Mouse (Mus musculus) embryonic facial prominence, embryonic 13.5 days (tissue): ENCODE measurements around the gene Rims1. TPM values are rescaled to one million over a fixed set of nuclear protein-coding genes. Genes with fewer than 3 reads are reported as not detected.

Source experiments
- ATAC-seq: fragments of 200-750 bp; cut with Nextera tagmentation; 2 replicates; pipeline ENCODE4 v1.8.0; 2017; ENCODE audit warnings: low read depth; ENCODE audit not compliant: insufficient number of reproducible peaks, insufficient read depth, low FRiP score, low TSS enrichment
- H3K27ac ChIP-seq: fragments of 300-500 bp; sonication (generic); 2 replicates; pipeline ENCODE4 v1.5.1; 2015; ENCODE audit warnings: moderate library complexity, mild to moderate bottlenecking, inconsistent platforms
- H3K27me3 ChIP-seq: fragments of 300-500 bp; sonication (generic); 2 replicates; pipeline ENCODE4 v1.6.1; 2015; ENCODE audit warnings: mild to moderate bottlenecking, inconsistent platforms
- H3K36me3 ChIP-seq: fragments of 300-500 bp; sonication (generic); 2 replicates; pipeline ENCODE4 v1.6.1; 2015; ENCODE audit warnings: mild to moderate bottlenecking, inconsistent platforms
- H3K4me1 ChIP-seq: fragments of 300-500 bp; sonication (generic); 2 replicates; pipeline ENCODE4 v1.6.1; 2015; ENCODE audit warnings: inconsistent platforms
- H3K4me2 ChIP-seq: fragments of 300-500 bp; sonication (generic); 2 replicates; pipeline ENCODE4 v1.6.1; 2015; ENCODE audit warnings: moderate library complexity, mild to moderate bottlenecking, inconsistent platforms
- H3K4me3 ChIP-seq: fragments of 300-500 bp; sonication (generic); 2 replicates; pipeline ENCODE4 v1.5.1; 2015; ENCODE audit warnings: mild to moderate bottlenecking, inconsistent platforms
- H3K9ac ChIP-seq: fragments of 300-500 bp; sonication (generic); 2 replicates; pipeline ENCODE4 v1.6.1; 2015; ENCODE audit warnings: mild to moderate bottlenecking, inconsistent platforms
- H3K9me3 ChIP-seq: fragments of 300-500 bp; sonication (generic); 2 replicates; pipeline ENCODE4 v1.6.1; 2016; ENCODE audit warnings: inconsistent platforms
- WGBS: fragments of 180-500 bp; shearing (Covaris S2); methylation state at CpG from one replicate; pipeline ENCODE4 v1.1.7; 2015; ENCODE audit warnings: mixed read lengths; 5-methylcytosine and 5-hydroxymethylcytosine counted together
- polyA plus RNA-seq: library from polyadenylated mRNA; unstranded; fragments of >200 nt; fragmentation: Nextera tagmentation; extraction: Ambion mirVana; gene quantifications from 2 replicates; pipeline ENCODE4 v1.2.1, GENCODE M21; 2015

Rims1 gene
- polyA plus RNA-seq, 1 experiment from 2014 or later: 1.6 TPM

DNA sequence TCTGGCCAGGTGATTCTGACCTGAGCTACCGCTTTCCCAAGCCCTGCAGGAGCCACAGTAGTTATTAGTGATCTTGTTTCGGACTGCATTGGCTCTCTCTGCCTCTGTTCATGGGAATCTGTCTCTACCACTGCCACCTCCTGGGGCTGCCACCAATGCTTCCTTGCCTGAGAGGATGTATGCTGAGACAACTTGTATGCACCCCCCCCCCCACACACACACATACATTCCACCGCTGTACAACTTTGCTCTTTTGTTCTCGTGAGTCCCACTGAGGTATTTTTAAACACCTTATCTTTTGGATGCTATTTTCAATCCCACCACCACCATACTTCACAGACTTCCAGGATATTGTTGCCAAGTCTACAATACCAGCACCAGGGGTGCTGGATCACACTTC lies 122.3 kb downstream of the Rims1 start:
- 84% methylated on average over 4 of the region's 4 CpGs for WGBS
- Histone ChIP-seq H3K36me3 (no peaks in the 10 kb centered on the region), H3K27ac (no peak overlapping the region), H3K27me3 (no peaks in the 10 kb centered on the region), H3K9ac (no peak overlapping the region), H3K4me1 (no peaks in the 10 kb centered on the region), H3K9me3 (no peaks in the 10 kb centered on the region), H3K4me3 (no peak overlapping the region), H3K4me2 (no peak overlapping the region)
- ATAC-seq: no peak

GRCm38 (mm10) chr1:22664196-22664595 lies 141.6 kb downstream of the Rims1 start:
- H3K4me1 ChIP-seq: no peaks in the 10 kb centered on the region
- 79% methylated on average over 6 of the region's 6 CpGs for WGBS
- H3K9ac ChIP-seq: no peak overlapping the region
- no peak overlapping the region for H3K4me2 ChIP-seq
- H3K36me3 ChIP-seq: no peaks in the 10 kb centered on the region
- H3K9me3 ChIP-seq: no peaks in the 10 kb centered on the region
- no peak for ATAC-seq
- no peak overlapping the region for H3K27ac ChIP-seq
- H3K4me3 ChIP-seq: no peak overlapping the region
- no peaks in the 10 kb centered on the region for H3K27me3 ChIP-seq

DNA sequence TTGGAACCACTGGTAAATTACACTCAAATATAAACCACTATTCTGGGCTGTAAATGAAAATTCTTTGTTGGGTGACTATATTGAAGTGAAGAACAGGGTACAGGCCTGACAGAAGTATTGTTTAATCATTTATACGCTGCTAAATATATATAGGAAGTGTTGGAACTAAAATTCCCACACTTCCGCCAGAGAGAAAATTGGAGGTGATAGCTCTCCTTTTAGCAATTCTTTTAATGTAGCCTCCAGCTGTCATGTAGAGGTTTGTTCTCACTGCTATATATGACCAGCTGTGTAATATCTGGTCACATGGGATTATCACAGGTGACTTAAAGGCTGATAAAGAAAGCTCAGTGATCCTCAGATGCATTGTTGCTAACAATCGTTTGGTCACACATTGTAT lies 144.0 kb downstream of the Rims1 start:
- no peak for ATAC-seq
- WGBS: 74% methylated on average over 3 of the region's 3 CpGs
- Histone ChIP-seq H3K4me2 (no peak overlapping the region), H3K4me3 (no peak overlapping the region), H3K27me3 (no peaks in the 10 kb centered on the region), H3K27ac (no peak overlapping the region), H3K9ac (no peak overlapping the region), H3K9me3 (no peaks in the 10 kb centered on the region), H3K36me3 (no peaks in the 10 kb centered on the region), H3K4me1 (no peaks in the 10 kb centered on the region)

DNA sequence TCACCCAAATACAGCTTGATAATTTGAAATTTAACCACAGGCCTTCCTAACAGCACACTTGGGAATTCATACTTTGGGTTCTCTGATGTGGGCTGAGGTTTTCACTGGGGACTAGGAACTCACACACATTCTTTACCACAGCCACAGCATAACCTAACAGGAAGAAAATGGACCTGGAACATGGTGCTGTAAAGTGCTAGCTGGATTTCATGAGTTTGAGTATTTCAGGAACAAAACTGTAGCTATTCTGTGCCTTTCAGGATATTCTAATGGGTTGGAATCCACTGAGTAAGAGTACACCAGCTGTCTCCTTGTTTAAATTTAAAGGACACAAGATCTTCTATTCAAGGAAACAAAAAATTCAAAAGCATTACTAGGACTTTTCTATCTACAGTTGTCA lies 149.8 kb downstream of the Rims1 start:
- no peak overlapping the region for H3K27ac ChIP-seq
- no peaks in the 10 kb centered on the region for H3K27me3 ChIP-seq
- ATAC-seq: no peak
- no peaks in the 10 kb centered on the region for H3K4me1 ChIP-seq
- no peaks in the 10 kb centered on the region for H3K36me3 ChIP-seq
- H3K4me3 ChIP-seq: no peak overlapping the region
- H3K4me2 ChIP-seq: no peak overlapping the region
- H3K9ac ChIP-seq: no peak overlapping the region
- no peaks in the 10 kb centered on the region for H3K9me3 ChIP-seq

- H3K27me3 ChIP-seq: no peaks in the 10 kb centered on the region
- H3K4me1 ChIP-seq: no peaks in the 10 kb centered on the region
- no peaks in the 10 kb centered on the region for H3K9me3 ChIP-seq
- H3K4me3 ChIP-seq: no peak overlapping the region
- H3K9ac ChIP-seq: no peak overlapping the region
- no peaks in the 10 kb centered on the region for H3K36me3 ChIP-seq
- no peak overlapping the region for H3K4me2 ChIP-seq
- no peak for ATAC-seq
- no peak overlapping the region for H3K27ac ChIP-seq
- 89% methylated on average over 9 of the region's 9 CpGs for WGBS
Observed at GRCm38 (mm10) chr1:22654903-22655302, 150.9 kb downstream of the Rims1 start.

DNA sequence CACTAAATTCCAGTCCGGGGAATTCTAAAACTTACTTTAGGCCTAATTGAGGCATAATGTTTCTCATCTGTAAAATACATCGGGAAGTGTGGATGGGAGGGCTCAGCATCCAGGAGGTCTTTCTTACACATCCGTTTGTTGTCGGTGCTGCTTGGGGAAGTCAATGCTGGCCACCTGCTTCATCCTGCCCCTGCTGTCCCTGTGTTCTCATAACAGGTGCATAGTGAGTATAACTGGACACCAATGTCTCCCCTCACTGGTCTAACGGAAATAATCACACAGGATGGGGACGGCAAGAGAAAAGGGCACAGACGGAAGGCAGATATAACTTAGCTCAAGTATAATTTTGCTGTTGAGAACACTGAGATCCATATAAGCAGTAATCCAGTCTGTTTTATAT lies 155.2 kb downstream of the Rims1 start:
- 67% methylated on average over 7 of the region's 7 CpGs for WGBS
- ATAC-seq: no peak
- H3K9ac ChIP-seq: no peak overlapping the region
- H3K27ac ChIP-seq: no peak overlapping the region
- no peaks in the 10 kb centered on the region for H3K36me3 ChIP-seq
- H3K9me3 ChIP-seq: no peaks in the 10 kb centered on the region
- no peak overlapping the region for H3K4me3 ChIP-seq
- H3K4me2 ChIP-seq: no peak overlapping the region
- H3K27me3 ChIP-seq: no peaks in the 10 kb centered on the region
- no peaks in the 10 kb centered on the region for H3K4me1 ChIP-seq

- Histone ChIP-seq H3K9me3 (no peaks in the 10 kb centered on the region), H3K27me3 (no peaks in the 10 kb centered on the region), H3K36me3 (no peaks in the 10 kb centered on the region), H3K4me3 (no peak overlapping the region), H3K9ac (no peak overlapping the region), H3K4me1 (no peaks in the 10 kb centered on the region), H3K27ac (no peak overlapping the region), H3K4me2 (no peak overlapping the region)
- WGBS: 76% methylated on average over 1 of the region's 1 CpGs
- no peak for ATAC-seq
Observed at GRCm38 (mm10) chr1:22649432-22649831, 156.4 kb downstream of the Rims1 start.

DNA sequence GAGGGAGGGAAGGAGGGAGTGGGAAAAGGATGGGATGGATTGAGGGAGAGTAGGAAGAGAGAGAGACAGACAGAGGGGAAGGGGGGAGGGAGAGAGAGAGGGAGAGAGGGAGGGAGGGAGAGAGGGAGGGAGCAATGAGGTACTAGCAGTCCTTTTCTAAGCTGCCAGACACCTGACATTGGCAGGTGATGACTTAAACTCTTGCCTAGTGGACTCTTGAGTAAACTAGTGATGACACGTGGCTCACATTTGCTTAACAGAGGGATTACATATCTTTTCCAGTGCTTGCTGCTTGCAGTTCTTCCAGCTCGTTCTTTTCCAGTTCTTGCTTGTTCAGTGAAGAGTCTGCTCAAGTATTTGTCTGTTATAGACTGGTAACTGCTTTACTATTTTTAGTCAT lies 160.5 kb downstream of the Rims1 start:
- 33% methylated on average over 2 of the region's 2 CpGs for WGBS
- no peaks in the 10 kb centered on the region for H3K9me3 ChIP-seq
- H3K27me3 ChIP-seq: no peaks in the 10 kb centered on the region
- ATAC-seq: no peak
- H3K9ac ChIP-seq: no peak overlapping the region
- no peaks in the 10 kb centered on the region for H3K4me1 ChIP-seq
- H3K36me3 ChIP-seq: no peaks in the 10 kb centered on the region
- H3K27ac ChIP-seq: no peak overlapping the region
- H3K4me3 ChIP-seq: no peak overlapping the region
- no peak overlapping the region for H3K4me2 ChIP-seq

- no peak for ATAC-seq
- H3K4me1 ChIP-seq: no peaks in the 10 kb centered on the region
- WGBS: 82% methylated on average over 5 of the region's 5 CpGs
- no peaks in the 10 kb centered on the region for H3K9me3 ChIP-seq
- no peaks in the 10 kb centered on the region for H3K36me3 ChIP-seq
- H3K4me3 ChIP-seq: no peak overlapping the region
- H3K27me3 ChIP-seq: no peaks in the 10 kb centered on the region
- H3K9ac ChIP-seq: no peak overlapping the region
- no peak overlapping the region for H3K4me2 ChIP-seq
- no peak overlapping the region for H3K27ac ChIP-seq
Observed at GRCm38 (mm10) chr1:22640568-22640967, 165.2 kb downstream of the Rims1 start.

DNA sequence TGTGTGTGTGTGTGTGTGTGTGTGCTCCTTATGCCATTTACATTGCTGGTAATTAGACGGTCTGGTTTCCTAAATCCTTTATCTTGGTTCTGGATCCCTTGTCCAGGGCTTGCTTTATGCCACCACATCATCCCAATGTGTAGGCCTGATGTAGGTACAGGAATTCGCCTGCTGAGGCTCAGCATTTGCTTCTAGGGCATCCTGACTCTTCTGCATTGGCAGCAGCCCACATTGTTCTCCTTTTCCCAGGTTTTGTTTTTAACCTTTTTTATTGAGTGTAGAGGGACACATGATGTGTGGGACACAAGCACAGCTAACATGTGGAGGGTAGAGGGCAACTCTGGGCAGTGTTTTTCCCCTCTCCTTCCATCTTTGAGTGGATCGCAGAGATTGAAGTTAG lies 166.1 kb downstream of the Rims1 start:
- Histone ChIP-seq H3K4me2 (no peak overlapping the region), H3K4me1 (no peaks in the 10 kb centered on the region), H3K27ac (no peak overlapping the region), H3K27me3 (no peaks in the 10 kb centered on the region), H3K4me3 (no peak overlapping the region), H3K9me3 (no peaks in the 10 kb centered on the region), H3K9ac (no peak overlapping the region), H3K36me3 (no peaks in the 10 kb centered on the region)
- no peak for ATAC-seq
- WGBS: 86% methylated on average over 3 of the region's 3 CpGs

GRCm38 (mm10) chr1:22633871-22634270 lies 171.9 kb downstream of the Rims1 start:
- no peaks in the 10 kb centered on the region for H3K27me3 ChIP-seq
- WGBS: 89% methylated on average over 2 of the region's 2 CpGs
- no peak overlapping the region for H3K9ac ChIP-seq
- no peak for ATAC-seq
- no peaks in the 10 kb centered on the region for H3K9me3 ChIP-seq
- H3K36me3 ChIP-seq: no peaks in the 10 kb centered on the region
- H3K27ac ChIP-seq: no peak overlapping the region
- no peak overlapping the region for H3K4me3 ChIP-seq
- no peak overlapping the region for H3K4me2 ChIP-seq
- H3K4me1 ChIP-seq: no peaks in the 10 kb centered on the region

DNA sequence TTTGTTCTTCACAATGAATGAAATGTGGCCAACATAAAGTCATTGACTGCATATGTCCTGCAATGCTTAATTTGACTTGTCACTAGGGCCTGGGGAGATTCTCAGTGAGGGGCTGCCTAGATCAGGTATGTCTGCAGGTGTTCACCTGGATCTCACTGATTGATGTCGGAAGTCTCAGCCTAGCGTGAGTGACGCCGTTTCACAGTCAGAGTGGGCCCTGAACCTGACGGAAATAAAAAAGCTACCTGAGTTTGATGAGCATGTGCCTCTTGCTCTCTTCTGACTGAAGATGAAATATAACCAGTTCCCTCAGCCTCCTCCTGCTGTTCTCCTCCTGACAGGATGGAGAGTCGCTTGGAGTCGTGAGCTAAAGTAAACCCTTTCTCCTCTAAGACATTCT lies 173.2 kb downstream of the Rims1 start:
- Histone ChIP-seq H3K4me1 (no peaks in the 10 kb centered on the region), H3K27ac (no peak overlapping the region), H3K27me3 (no peaks in the 10 kb centered on the region), H3K4me3 (no peak overlapping the region), H3K9ac (no peak overlapping the region), H3K9me3 (no peaks in the 10 kb centered on the region), H3K36me3 (no peaks in the 10 kb centered on the region), H3K4me2 (no peak overlapping the region)
- ATAC-seq: no peak
- WGBS: 72% methylated on average over 7 of the region's 7 CpGs

GRCm38 (mm10) chr1:22631991-22632390 lies 173.8 kb downstream of the Rims1 start:
- Histone ChIP-seq H3K4me2 (no peak overlapping the region), H3K4me3 (no peak overlapping the region)

More at GRCm38 (mm10) chr1:22631991-22632390, 173.8 kb downstream of the Rims1 start:
- H3K36me3 ChIP-seq: no peaks in the 10 kb centered on the region
- no peaks in the 10 kb centered on the region for H3K4me1 ChIP-seq
- no peaks in the 10 kb centered on the region for H3K9me3 ChIP-seq
- no peak for ATAC-seq
- WGBS: 80% methylated on average over 6 of the region's 6 CpGs
- no peak overlapping the region for H3K9ac ChIP-seq
- no peaks in the 10 kb centered on the region for H3K27me3 ChIP-seq
- H3K27ac ChIP-seq: no peak overlapping the region
